Mouse (Mus musculus) ES-CJ7 (cell line): ENCODE results near the gene Sema3d.

ENCODE experiments used
- DNase-seq: peaks from one replicate; pipeline ENCODE4 v3.0.0; 2011; ENCODE audit warnings: low read depth, low spot score

Sema3d gene

DNA sequence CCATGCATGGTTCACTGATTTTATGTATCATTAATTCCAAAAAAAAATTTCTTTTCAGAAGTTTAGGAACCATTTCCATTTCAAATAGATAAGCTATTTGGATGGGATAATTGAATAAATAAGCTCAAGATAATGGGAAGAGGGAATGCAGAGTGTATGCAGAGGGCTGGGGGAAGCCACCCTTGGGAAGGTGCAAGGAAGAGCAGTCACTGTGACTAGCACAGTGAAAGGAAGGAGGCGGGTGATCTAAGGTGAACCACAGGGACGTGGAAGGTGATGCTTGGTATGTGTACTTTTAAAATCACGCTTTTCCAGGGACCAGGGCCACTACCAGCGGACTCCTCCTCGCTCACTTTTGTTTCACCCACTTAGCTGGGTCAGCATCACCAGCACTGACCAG lies 115.9 kb downstream of the Sema3d start:
- DNase-seq: no peak

DNA sequence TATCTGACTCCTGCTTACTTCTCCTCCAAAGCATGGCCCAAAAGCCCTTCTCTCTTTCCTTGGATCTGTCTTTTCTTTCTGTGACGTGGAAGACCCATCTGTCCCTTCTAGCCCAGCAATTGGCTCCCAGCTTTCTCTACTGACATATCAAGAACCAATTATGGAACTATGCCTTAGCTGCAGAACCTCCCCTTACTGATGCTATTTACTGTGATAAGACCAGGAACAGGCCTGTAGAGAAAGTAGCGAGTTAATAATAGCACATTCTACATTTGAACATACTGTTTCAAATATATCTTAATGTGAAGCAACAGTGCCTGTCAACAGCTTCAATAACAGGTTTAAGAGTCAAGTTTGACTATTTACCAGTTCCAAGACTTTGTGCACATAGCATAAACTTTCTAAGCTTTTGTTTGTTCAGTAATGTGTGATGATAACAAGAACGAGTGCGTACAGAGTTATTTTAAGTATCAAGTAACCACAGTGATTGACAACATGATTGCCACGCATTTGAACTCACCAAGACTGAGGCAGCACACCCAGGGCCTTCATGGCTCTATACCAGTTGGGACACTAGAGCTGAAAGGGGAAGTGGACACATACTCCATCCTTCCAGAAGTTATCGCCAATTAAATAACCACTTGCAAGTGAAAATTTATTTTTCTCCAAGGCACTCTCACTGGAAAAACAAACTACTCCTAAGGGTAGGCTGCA lies 116.8 kb downstream of the Sema3d start:
- DNase-seq: no peak

DNA sequence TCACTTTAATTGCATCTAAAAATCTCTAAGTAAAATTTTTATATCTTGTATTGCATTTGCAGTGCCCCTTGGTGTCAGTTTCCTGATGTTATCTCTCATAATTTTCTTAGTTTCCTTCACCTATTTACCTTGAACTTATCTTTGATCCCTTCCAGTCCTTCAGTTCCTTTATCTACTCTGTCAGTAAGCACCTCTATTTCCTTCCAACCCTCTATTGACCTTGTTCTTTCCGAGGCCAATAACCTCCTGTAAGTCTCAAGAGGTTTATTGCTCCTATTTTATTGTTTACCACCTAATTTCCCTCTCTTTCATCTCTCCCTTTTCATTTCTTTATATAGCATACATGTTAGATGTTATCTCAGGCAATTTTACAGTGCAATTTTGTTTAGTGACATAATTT lies 129.3 kb downstream of the Sema3d start:
- no peak for DNase-seq

DNA sequence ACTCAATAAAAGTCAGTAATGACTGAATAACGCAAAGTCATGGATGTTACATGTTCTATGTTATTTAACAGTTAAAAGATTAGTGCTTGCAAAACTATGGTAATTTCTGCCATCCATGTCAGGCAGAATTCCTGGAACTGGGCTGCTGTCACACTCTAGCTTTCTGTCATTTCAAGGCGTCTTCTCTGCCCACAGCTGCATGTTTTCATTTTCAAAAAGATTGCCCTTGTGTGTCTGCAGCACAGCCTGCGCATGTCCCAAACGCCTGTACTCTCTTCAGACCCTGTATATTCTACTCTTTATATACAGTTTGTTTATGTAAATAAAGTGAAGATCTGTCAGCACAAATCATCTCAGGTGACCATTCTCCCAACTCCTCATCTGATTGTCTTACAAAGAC lies 132.1 kb downstream of the Sema3d start:
- DNase-seq: no peak

DNA sequence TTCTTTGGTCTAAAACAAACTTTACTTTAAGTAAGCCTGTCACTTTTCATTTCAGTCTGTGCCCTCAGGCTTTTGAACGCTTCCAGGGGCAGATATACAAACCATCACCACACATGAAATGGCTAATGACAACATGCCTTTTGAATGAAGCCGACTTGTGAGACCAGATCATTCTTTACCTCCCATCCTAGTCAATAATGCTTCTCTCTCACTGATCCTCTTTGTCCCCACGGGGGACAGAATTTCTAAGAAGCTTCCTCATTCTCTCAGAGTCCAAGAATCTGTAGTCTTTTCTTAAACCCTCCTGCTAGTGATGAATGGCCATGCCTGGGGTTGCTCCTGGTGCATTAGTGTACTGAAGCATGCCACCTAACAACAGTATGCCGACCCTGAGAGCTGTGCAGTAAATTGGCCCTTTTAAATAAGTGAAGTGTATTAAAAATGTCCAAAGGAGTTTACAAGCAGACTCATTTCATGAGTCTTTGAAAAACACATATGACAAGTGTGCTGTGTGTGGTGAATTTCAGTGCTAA lies 142.1 kb downstream of the Sema3d start:
- no peak for DNase-seq

DNA sequence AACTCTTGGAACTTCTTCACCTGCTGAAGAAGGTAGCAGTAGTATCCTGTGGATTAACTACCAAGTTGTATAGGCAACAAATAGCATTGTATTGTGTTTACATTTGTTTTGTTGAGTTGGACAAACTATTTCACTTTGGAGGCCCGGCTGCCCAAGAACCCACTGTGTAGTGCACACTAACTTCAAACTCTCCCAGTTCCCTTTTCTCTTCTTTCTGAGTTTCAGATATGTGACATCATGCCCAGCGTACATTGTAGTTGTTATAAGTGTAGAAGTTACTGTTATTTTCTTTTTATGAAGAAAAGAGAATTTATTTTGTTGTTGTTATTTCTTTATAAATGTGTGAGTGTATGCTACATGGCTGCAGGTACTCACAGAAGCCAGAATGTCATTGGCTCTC lies 145.4 kb downstream of the Sema3d start:
- no peak for DNase-seq

DNA sequence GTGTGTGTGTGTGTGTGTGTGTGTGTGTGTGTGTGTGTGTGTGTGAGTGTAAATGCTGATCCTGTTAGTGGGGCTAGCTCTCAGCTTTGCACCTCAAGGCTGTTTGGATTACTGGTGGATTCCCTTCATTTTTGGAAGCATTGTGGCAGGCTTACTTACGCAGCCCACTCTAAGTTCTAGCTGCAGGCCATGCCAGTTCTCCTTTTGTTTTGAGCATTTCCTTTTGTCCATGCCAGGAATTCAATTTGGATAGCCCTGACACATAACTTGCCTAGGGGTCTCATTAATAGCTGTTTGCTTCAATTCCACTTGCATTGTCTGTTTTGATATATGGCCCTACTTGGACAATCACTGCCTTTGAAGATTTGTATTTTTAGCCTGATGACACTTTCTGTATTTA lies 146.6 kb downstream of the Sema3d start:
- no peak for DNase-seq

DNA sequence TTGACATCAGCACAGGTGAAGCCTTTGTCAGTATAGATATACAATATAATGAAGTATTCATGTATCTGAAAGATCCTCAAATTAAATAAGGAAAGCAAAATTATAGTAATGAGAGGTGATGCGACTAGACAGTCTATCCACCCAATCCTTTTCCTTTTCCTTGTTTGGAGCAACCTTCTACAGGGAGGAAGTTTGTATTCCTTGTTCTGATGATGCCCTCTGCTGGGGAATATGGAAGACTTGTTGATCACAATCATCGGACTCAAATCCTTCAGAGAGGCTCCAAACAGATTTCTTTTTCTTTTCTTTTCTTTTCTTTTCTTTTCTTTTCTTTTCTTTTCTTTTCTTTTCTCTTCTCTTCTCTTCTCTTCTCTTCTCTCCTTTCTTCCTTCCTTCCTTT lies 158.1 kb downstream of the Sema3d start:
- DNase-seq: peak; percentile 79

DNA sequence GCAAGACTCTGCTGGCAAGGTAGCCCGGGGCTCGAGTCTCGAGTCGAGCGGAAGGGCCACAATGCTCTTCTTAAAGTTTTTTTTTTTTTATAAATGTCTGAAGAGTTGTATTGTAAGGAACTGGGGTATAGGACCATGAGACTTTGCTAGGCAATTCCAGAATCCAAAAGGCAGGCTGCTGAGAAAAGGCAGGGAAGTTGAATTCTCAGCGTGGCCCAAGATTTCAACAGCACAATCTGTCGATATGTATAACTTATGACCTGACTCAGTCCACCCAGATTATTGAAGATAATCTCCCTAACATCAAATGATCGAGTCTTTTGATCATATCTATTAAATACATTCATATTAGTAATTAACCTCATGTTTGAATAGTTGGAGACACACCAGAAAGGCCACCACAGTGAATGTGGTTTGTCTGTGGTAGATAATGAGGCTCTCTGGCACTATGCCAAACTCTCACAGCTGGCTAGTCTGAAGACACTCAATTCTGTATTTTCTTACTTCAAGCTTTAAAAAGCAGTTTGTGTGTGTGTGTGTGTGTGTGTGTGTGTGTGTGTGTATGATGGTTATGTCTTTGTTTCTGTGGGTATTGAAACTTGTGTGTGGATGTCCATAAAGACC lies 166.0 kb downstream of the Sema3d start:
- no peak for DNase-seq

DNA sequence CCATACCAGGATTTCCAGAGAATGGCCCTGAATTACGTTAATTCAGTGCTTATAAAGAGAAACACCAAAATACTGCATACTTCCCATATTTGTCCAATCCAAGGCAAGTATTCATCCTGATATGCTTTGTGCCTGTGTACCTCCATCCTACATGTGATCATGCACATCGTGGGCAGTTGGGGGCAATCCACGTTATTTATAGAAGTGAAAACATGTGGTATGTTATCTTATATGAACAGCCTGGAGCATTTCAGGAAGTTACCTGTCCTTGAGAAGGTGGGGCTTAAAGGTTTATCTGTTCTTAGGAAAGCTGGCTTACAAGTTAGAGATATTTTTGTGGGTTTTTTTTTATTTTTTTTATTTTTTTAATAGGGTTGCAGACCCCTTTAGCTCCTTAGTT lies 172.2 kb downstream of the Sema3d start:
- no peak for DNase-seq

DNA sequence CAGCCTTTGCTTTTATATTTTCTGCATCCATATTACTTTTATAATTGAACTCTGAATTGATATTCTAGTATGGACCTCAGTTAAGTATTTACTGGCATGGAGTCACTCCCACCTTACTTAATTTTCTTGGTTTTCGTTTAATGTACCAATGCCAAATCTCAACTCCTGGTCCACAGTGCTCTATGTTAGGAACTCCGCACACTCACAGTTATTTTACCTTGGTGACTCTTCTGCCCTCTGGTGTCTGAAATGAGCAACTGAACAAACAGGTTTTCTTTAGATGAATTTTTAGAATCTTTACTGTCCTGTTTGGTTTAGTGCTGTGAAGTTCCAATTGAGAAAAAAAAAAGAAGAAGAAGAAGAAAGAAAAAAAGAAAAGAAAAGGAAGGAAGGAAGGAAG lies 174.7 kb downstream of the Sema3d start:
- DNase-seq: peak; percentile 39

DNA sequence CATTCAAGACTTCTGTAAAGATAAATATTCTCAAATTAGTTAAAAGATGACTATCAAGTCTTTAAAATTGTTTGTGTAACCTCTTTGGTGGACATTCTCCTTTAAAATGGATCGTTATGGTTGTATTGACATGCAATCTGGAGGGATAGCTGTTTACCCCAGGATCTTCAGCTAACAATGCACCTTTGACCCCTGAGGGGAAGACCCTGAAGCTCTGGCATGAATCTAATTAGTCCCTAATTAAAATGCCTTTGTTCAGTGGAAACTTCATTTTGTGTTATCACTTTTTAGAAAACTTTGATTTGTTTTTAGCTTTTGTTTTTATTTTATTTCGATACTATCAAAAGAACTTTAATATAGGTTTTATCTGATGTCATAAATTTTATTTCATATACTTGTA lies 178.6 kb downstream of the Sema3d start:
- peak; percentile 28 for DNase-seq

DNA sequence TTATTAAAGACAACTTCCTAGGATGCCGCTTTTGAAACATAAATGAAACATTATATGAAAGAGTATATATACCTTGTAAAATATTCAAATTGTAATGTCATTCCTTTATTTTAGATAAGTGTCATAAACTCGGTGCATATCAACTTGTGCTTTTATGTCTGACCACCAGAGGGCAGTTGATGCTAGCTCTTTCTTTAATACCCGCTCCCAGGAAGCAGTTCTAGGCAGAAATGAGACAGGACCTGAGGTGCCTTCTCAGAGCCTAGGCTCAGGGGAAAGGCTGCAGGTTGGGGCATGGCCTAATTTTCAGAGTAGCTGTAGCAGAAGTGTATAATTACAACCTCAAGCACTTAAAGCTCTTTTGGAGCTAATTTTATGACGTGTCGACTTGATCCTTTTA lies 179.0 kb downstream of the Sema3d start:
- peak; percentile 79 for DNase-seq

DNA sequence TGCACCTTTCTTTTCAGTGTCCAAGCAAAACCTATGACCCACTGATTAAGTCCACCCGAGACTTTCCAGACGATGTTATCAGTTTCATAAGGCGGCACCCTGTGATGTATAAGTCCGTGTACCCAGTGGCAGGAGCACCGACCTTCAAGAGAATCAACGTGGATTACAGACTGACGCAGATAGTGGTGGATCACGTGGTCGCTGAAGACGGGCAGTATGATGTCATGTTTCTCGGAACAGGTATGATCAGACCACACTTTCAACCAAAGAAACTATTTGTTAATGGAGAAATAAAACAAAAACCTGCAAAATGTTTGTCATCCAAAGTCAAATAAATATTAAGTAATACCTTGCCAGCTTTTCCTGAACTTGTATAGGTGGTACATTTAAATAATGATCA lies 179.9 kb downstream of the Sema3d start:
- no peak for DNase-seq

DNA sequence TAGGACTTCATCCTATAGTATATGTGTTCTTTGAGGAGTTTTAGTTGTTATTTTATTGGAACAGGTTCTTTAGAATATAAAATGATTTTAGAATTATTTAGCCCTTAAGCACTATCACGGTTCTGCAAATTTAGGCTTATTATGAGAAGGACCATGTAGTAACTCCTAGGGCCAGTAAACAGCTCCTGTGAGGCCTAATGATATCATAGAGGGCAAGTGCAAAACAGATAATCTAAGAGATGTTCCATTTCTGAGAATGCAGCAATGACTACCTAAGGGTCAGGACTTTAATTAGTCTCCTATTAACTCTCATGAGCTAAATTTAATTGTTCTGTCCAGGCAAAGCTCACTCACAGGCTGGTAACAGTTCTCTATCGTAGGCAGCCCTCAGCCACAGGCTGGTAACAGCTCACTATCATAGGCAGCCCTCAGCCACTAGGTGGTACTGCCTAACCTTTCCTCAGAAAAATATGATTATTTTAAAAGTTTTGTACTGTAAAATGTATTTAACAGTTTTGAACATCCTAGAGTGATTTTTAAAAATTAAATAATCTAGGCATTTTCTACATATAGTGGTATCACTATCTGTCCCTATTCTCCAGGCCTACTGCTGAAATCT lies 181.5 kb downstream of the Sema3d start:
- peak; percentile 25 for DNase-seq

DNA sequence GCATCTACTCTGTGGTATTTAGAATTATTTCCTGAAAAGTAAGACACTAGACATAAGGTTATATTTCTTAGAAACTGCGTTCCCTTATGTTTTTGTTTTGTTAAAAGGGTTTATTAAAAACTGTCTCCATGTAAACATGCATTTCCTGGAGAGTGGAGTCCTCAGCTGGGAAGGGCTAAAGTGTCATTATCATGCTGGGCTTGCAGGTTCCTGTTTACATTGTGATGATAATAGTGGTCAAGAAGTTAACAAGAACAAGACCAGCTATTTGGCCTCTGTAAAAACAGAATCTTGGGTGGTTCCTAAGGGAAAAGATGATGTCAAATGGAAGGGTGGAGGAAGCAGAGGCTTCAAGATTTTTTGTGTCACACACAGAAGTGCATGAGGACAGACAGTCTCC lies 183.4 kb downstream of the Sema3d start:
- DNase-seq: peak; percentile 65

DNA sequence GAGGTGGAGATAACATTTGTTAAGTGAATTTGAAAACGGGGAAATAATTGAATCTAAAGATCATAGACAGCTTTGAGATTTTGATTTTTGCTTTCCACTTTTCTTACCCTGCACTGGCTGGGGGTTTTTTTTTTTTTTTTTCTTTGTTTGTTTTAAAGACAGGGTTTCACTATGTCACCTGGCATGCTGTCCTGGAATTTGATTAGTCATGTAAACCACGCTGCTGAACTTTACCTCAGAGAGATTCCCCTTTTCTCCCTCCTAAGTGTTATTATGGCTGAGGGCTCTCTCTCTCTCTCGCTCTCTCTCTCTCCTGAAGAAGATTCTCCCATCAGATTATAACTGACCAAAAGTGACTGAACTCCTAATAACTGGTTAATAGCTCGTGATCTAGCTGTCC lies 191.4 kb downstream of the Sema3d start:
- DNase-seq: no peak

DNA sequence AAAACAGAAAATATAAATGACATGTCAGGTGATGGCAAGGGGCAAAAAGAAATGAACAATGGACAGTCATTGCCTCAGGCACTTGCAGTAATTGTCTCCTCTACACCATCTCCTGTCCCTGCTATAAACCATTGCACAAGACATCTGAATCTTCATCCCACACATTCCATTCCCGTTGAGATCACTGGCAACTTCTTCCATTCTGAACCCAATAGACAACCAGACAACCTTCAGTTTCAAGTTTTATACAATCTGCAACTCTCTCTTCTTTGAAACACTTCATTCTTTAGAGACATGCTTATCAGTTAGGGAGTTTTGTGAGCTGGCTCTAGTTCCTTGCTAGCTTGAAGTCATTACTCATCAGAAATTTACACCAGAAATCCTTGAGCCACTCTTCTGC lies 192.1 kb downstream of the Sema3d start:
- no peak for DNase-seq

DNA sequence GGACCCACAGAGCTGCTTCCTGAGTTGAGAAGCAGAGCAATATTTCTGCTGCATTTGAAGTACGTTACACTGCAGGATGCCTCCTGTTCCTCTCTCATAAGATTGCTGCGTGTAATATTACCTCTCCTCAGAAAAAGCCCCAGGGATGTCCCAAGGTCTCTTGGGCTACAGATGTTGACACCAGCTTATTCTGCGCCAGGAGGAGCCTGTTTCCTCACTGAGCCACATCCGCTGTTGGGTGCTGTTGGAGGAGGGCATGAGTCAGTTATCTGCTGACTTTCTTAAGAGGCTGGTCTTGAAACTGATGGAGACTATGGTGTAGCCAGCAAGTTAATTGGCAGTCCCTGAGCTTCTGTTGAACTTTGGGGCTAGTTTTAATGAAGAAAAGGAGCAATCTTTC lies 196.6 kb downstream of the Sema3d start:
- no peak for DNase-seq

DNA sequence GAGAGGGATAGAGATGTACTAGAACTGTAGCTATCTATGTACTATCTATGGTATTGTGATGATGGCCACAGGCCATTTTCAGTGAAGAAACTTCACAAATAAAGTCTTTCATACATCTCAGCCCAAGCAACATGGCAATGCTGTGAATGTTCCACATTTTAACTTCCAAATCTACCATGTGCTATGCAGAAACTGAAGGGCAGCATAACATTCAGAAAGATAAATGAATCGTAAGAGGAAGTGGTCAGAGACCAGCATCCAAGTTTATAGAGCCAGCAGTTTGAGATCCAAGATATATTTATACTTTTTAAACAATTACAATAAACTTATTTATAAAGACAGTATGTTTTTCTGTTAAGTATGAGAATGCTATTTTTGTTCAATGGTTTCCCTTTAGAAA lies 199.4 kb downstream of the Sema3d start:
- no peak for DNase-seq

DNA sequence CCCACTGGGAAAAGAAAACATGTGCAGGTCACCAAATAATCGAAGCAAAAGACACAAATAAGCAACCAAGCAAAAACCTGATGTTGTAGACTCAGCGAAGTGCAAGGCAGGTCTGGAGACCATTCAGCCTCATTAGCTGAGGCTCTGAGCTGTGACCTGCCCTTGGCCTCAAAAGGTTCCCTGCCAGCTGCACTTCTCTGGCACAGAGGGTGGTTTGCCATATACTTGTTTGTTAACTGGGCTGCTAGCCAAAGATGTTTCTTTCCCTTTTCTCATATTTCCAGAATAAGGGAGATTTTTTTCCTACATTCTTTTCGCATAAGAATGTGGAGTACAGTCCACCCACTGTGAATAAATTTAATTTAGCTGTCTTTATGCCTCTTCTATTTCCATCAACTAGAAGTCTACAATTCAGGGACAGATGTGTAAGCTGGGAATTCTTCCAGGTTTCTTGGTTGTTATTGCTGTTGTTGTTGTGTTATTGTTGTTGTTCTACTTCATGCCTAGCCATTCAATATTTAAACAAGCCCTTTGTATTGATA lies 200.2 kb downstream of the Sema3d start:
- DNase-seq: no peak

DNA sequence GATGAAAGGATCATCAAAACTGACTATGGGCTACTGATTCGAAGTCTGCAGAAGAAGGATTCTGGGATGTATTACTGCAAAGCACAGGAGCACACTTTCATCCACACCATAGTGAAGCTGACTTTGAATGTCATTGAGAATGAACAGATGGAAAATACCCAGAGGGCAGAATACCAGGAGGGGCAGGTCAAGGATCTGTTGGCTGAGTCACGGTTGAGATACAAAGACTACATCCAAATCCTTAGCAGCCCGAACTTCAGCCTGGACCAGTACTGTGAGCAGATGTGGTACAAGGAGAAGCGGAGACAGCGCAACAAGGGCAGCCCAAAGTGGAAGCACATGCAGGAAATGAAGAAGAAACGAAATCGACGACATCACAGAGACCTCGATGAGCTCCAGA lies 201.7 kb downstream of the Sema3d start:
- DNase-seq: no peak
